Mouse (Mus musculus) bone marrow, adult 2 months (tissue): ENCODE data around the gene Wdtc1.

Source experiments
- CTCF ChIP-seq: fragments of 200-500 bp; IDR thresholded peaks from 2 replicates; pipeline ENCODE4 v1.5.1; 2011; ENCODE audit warnings: low read length, control low read depth; ENCODE audit not compliant: control insufficient read depth, insufficient read depth
- POLR2A ChIP-seq: fragments of 200-500 bp; IDR thresholded peaks from 2 replicates; pipeline ENCODE4 v1.6.1; 2011; ENCODE audit warnings: low read depth, mild to moderate bottlenecking, control low read depth, low read length, borderline replicate concordance; ENCODE audit not compliant: control insufficient read depth

- TF ChIP-seq CTCF = no peak
- no peak for TF ChIP-seq POLR2A
Measured at GRCm38 (mm10) chr4:133400098-133400497, 46.8 kb upstream of the Wdtc1 start.
